In the genomic region with DNA sequence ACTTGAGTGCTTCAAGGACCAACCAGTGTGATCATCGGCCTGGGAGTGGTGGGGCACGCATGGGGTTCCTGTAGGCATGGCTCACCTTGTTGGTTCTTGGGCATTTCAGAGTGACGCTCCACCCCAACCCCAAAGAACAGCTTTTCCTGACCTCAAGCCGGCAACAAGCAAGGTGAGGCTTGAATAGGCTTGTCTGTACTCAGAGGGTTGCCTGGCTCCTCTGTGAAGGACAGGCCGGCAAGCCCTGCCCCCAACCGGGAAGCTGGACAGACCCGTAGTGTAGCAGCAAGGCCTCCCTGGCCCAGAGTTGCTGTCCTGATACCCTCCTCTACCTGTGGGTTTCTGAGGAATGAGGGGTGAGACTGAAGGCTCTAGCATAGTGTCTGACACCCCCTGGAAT, we compare ENCODE assay signal across 18 mouse cellular contexts. TPM values are rescaled to one million over a fixed set of nuclear protein-coding genes. Genes with fewer than 3 reads are reported as not detected.
A peak's percentile ranks its signal among the peaks of the same experiment; 100 is the strongest.
DNase-seq lines count a peak whose midpoint lies in the region; ATAC-seq and TF ChIP-seq lines count a peak whose summit lies in the region.
"Had no signal": no experiment of that assay in that cellular context is flagged by ENCODE, and none has a peak within 500 bp of the region (broad histone marks: within the 10 kb centered on the region; RNA-seq: fewer than 3 reads in every experiment).

No protein-coding gene starts in this region.

- H3K27me3 ChIP-seq in forebrain, embryonic 10.5 days (ENCODE audit: poor library complexity, severe bottlenecking) = peaks cover 36% of the 10 kb centered on the region
- H3K27me3 ChIP-seq in forebrain, embryonic 13.5 days = no peaks in the 10 kb centered on the region
- no peaks in the 10 kb centered on the region for H3K27me3 ChIP-seq in kidney, adult 2 months (replicated peaks; ENCODE audit: control insufficient read depth, insufficient read depth, low read length)
- H3K27me3 ChIP-seq: hindbrain, embryonic 12.5 days; Patski had no signal

- DNase-seq in forebrain, embryonic 10.5 days (ENCODE audit: extremely low spot score, low spot score) = no peak
- DNase-seq in kidney, adult 2 months = peak; percentile 13
- DNase-seq in kidney, adult 8-10 months = no peak
- peak; percentile 36 for DNase-seq in urinary bladder, adult 2 months (ENCODE audit: low spot score)
- no peak for DNase-seq in urinary bladder, postnatal 4 days (ENCODE audit: low spot score in 2 of 2)
- no peak for DNase-seq in thymus, postnatal 0 days (ENCODE audit: low spot score)
- DNase-seq in adipocyte (ENCODE audit: low spot score) = no peak
- DNase-seq: adrenal gland, postnatal 25 days; cerebellum, adult 18-20 months; cerebellum, adult 9-11 months; gastrocnemius, postnatal 14 days; heart, adult 2 months had no signal

- peak overlapping the region; percentile 22; the same call in 1 of the 2 replicates for H3K27ac ChIP-seq in forebrain, embryonic 10.5 days
- H3K27ac ChIP-seq in forebrain, embryonic 13.5 days = no peak overlapping the region
- no peak overlapping the region for H3K27ac ChIP-seq in kidney, adult 2 months (ENCODE audit: insufficient read depth, low read depth, low read length)
- H3K27ac ChIP-seq: embryonic facial prominence, embryonic 10.5 days; heart, adult 2 months; hindbrain, embryonic 12.5 days had no signal

- no peaks in the 10 kb centered on the region for H3K36me3 ChIP-seq in forebrain, embryonic 10.5 days (replicated peaks)
- H3K36me3 ChIP-seq in forebrain, embryonic 13.5 days (ENCODE audit: poor library complexity, severe bottlenecking) = no peaks in the 10 kb centered on the region
- no peaks in the 10 kb centered on the region for H3K36me3 ChIP-seq in kidney, adult 2 months (ENCODE audit: control insufficient read depth, insufficient read depth, low read length)
- H3K36me3 ChIP-seq: embryonic facial prominence, embryonic 10.5 days; heart, embryonic 12.5 days; hindbrain, embryonic 12.5 days had no signal

- no peak overlapping the region for H3K4me3 ChIP-seq in forebrain, embryonic 10.5 days
- no peak overlapping the region for H3K4me3 ChIP-seq in forebrain, embryonic 13.5 days
- no peak overlapping the region for H3K4me3 ChIP-seq in kidney, adult 2 months (ENCODE audit: insufficient read depth, low read depth, low read length)
- H3K4me3 ChIP-seq: embryonic facial prominence, embryonic 10.5 days; heart, adult 2 months; heart, embryonic 12.5 days; hindbrain, embryonic 12.5 days had no signal

- no peak for TF ChIP-seq POLR2A in kidney, adult 2 months (IDR thresholded peaks at IDR 0.05; ENCODE audit: low read depth, low read length)

- H3K9me3 ChIP-seq in forebrain, embryonic 10.5 days = no peaks in the 10 kb centered on the region
- no peaks in the 10 kb centered on the region for H3K9me3 ChIP-seq in forebrain, embryonic 13.5 days (replicated peaks)
- H3K9me3 ChIP-seq: embryonic facial prominence, embryonic 10.5 days; heart, embryonic 12.5 days; hindbrain, embryonic 12.5 days had no signal

- peaks cover 20% of the 10 kb centered on the region for H3K4me1 ChIP-seq in forebrain, embryonic 10.5 days
- H3K4me1 ChIP-seq in forebrain, embryonic 13.5 days = peaks cover 28% of the 10 kb centered on the region
- no peaks in the 10 kb centered on the region for H3K4me1 ChIP-seq in kidney, adult 2 months (ENCODE audit: control insufficient read depth, insufficient read depth, low read length)

- no peak overlapping the region for H3K4me2 ChIP-seq in forebrain, embryonic 13.5 days
- H3K4me2 ChIP-seq: heart, embryonic 12.5 days; hindbrain, embryonic 12.5 days had no signal

- H3K9ac ChIP-seq in forebrain, embryonic 13.5 days = no peak overlapping the region
- H3K9ac ChIP-seq: heart, embryonic 12.5 days; hindbrain, embryonic 12.5 days had no signal

- ATAC-seq in forebrain, embryonic 13.5 days = no peak
- ATAC-seq: activated CD4-positive, CD25-positive, alpha-beta regulatory T cell, adult 4 months; Patski had no signal

- TF ChIP-seq CTCF in kidney, adult 2 months (conservative IDR thresholded peaks at IDR 0.05; ENCODE audit: insufficient read depth, insufficient read length, low read depth, low read length) = no peak

- 64% methylated on average over 7 of the region's 7 CpGs for WGBS in forebrain, embryonic 10.5 days
- WGBS in forebrain, embryonic 13.5 days = 74% methylated on average over 7 of the region's 7 CpGs
- WGBS in kidney, adult 2 months = 77% methylated on average over 7 of the region's 7 CpGs

RNA-seq across cellular contexts. Expression of a gene that starts 12.9 kb away (rescaled TPM):
- polyA plus RNA-seq in forebrain, embryonic 10.5 days (2016; fragmentation: Nextera tagmentation; extraction: Ambion mirVana) = 0.05 and 0.09 TPM in 2 replicates
- polyA plus RNA-seq in forebrain, embryonic 13.5 days (2015; fragmentation: Nextera tagmentation; extraction: Ambion mirVana) = 4.1 and 4.6 TPM in 2 replicates
- 0.72 and 0.81 TPM in 2 replicates for polyA plus RNA-seq in kidney, adult 2 months (2012; rRNA removed)
- polyA plus RNA-seq in urinary bladder, adult 2 months (2012; rRNA removed) = 4.3 and 5.1 TPM in 2 replicates
- 0.56 and 0.93 TPM in 2 replicates for polyA plus RNA-seq in thymus, postnatal 0 days (2015; fragmentation: Nextera tagmentation; extraction: Ambion mirVana)
- polyA plus RNA-seq: activated CD4-positive, CD25-positive, alpha-beta regulatory T cell, adult 4 months had no signal

Comparison
In these comparisons a context has a peak if more than half of its experiments do, and no peak if none do; other contexts are left out.
1. DNase-seq: peak in kidney, adult 2 months (single experiment) and urinary bladder, adult 2 months (single experiment); none in forebrain, embryonic 10.5 days (single experiment), kidney, adult 8-10 months (0 of 2), urinary bladder, postnatal 4 days (0 of 2), thymus, postnatal 0 days (single experiment) and adipocyte (single experiment).